Mouse (Mus musculus): Measurements from ENCODE around the gene Cobl.

Cobl gene

GRCm38 (mm10) chr11:12464181-12465162, at the start of gene Cobl:
Gene Cobl, minus strand, starts transcription at chr11:12464960.
- no peak for DNase-seq (ENCODE audit: low spot score in 2 of 2)

GRCm38 (mm10) chr11:12513796-12514195, 49.0 kb upstream of the Cobl start:
- DNase-seq (ENCODE audit: low spot score in 2 of 2) = no peak

- DNase-seq (ENCODE audit: low spot score in 2 of 2) = no peak
Measured at GRCm38 (mm10) chr11:12506371-12506890, 41.7 kb upstream of the Cobl start.

GRCm38 (mm10) chr11:12503756-12504155, 39.0 kb upstream of the Cobl start:
- no peak for DNase-seq (ENCODE audit: low spot score in 2 of 2)

GRCm38 (mm10) chr11:12501721-12502120, 37.0 kb upstream of the Cobl start:
- no peak for DNase-seq (ENCODE audit: low spot score in 2 of 2)

- DNase-seq (ENCODE audit: low spot score in 2 of 2) = no peak
Measured at GRCm38 (mm10) chr11:12493791-12494190, 29.0 kb upstream of the Cobl start.

GRCm38 (mm10) chr11:12479856-12480403, 15.2 kb upstream of the Cobl start:
- no peak for DNase-seq (ENCODE audit: low spot score in 2 of 2)

- no peak for DNase-seq (ENCODE audit: low spot score in 2 of 2)
Measured at GRCm38 (mm10) chr11:12474299-12474935, 9.7 kb upstream of the Cobl start.

- DNase-seq (ENCODE audit: low spot score in 2 of 2) = no peak
Measured at GRCm38 (mm10) chr11:12473625-12474298, 9.0 kb upstream of the Cobl start.

- DNase-seq (ENCODE audit: low spot score in 2 of 2) = no peak
Measured at GRCm38 (mm10) chr11:12469638-12470037, 4.9 kb upstream of the Cobl start.

GRCm38 (mm10) chr11:12468661-12469060, 3.9 kb upstream of the Cobl start:
- DNase-seq (ENCODE audit: low spot score in 2 of 2) = no peak

- DNase-seq (ENCODE audit: low spot score in 2 of 2) = no peak
Measured at GRCm38 (mm10) chr11:12467836-12468235, 3.1 kb upstream of the Cobl start.

GRCm38 (mm10) chr11:12467217-12467616, 2.5 kb upstream of the Cobl start:
- no peak for DNase-seq (ENCODE audit: low spot score in 2 of 2)

GRCm38 (mm10) chr11:12466606-12467005, 1.8 kb upstream of the Cobl start:
- DNase-seq (ENCODE audit: low spot score in 2 of 2) = no peak

- DNase-seq (ENCODE audit: low spot score in 2 of 2) = no peak
Measured at GRCm38 (mm10) chr11:12465229-12465628, 469 bp upstream of the Cobl start.

- DNase-seq (ENCODE audit: low spot score in 2 of 2) = no peak
Measured at GRCm38 (mm10) chr11:12463615-12464170, 1.1 kb downstream of the Cobl start.

GRCm38 (mm10) chr11:12459781-12460581, 4.8 kb downstream of the Cobl start:
- DNase-seq (ENCODE audit: low spot score in 2 of 2) = no peak

- DNase-seq (ENCODE audit: low spot score in 2 of 2) = no peak
Measured at GRCm38 (mm10) chr11:12458814-12459213, 5.9 kb downstream of the Cobl start.

- no peak for DNase-seq (ENCODE audit: low spot score in 2 of 2)
Measured at GRCm38 (mm10) chr11:12458392-12458791, 6.4 kb downstream of the Cobl start.

- no peak for DNase-seq (ENCODE audit: low spot score in 2 of 2)
Measured at GRCm38 (mm10) chr11:12448101-12448500, 16.7 kb downstream of the Cobl start.

- no peak for DNase-seq (ENCODE audit: low spot score in 2 of 2)
Measured at GRCm38 (mm10) chr11:12445222-12445621, 19.5 kb downstream of the Cobl start.
